Mouse (Mus musculus) G1E (cell line): ENCODE data around the gene Zfp362. TPM values are rescaled to one million over a fixed set of nuclear protein-coding genes. Genes with fewer than 3 reads are reported as not detected.

ENCODE experiments used
- ATAC-seq: 2 replicates; pipeline ENCODE4 v1.8.0; 2016; ENCODE audit warnings: mild to moderate bottlenecking; ENCODE audit not compliant: insufficient number of reproducible peaks, poor library complexity, low FRiP score, severe bottlenecking; ENCODE audit errors: extremely low read depth
- DNase-seq: peaks from one replicate; pipeline ENCODE4 v3.0.0; 2012; ENCODE audit warnings: low spot score
- H3K27me3 ChIP-seq: 2 replicates; pipeline ENCODE4 v1.6.1; 2012; ENCODE audit warnings: mild to moderate bottlenecking, low read length, inconsistent platforms; ENCODE audit not compliant: insufficient read depth
- H3K36me3 ChIP-seq: replicated peaks from 2 replicates; pipeline ENCODE3; 2012; ENCODE audit warnings: mild to moderate bottlenecking, inconsistent platforms
- H3K4me1 ChIP-seq: 2 replicates; pipeline ENCODE4 v1.6.1; 2012; ENCODE audit warnings: low read depth, low read length, inconsistent platforms, mixed read lengths; ENCODE audit not compliant: insufficient read depth
- H3K4me3 ChIP-seq: 2 replicates; pipeline ENCODE4 v1.5.1; 2012; ENCODE audit warnings: low read depth, mild to moderate bottlenecking, inconsistent platforms, low read length, moderate library complexity, mixed read lengths
- H3K9me3 ChIP-seq: replicated peaks from 2 replicates; pipeline ENCODE4 v1.6.1; 2012; ENCODE audit warnings: inconsistent platforms
- CTCF ChIP-seq: IDR thresholded peaks from 2 replicates; pipeline ENCODE4 v1.5.1; 2012; ENCODE audit warnings: low read depth, low read length, inconsistent platforms, mixed read lengths
- GATA1 ChIP-seq: IDR thresholded peaks from 2 replicates; pipeline ENCODE4 v1.6.1; 2012; ENCODE audit warnings: borderline replicate concordance, low read length, inconsistent platforms, mixed read lengths
- GATA2 ChIP-seq: IDR thresholded peaks from 2 replicates; pipeline ENCODE4 v1.6.1; 2012; ENCODE audit warnings: low read depth, low read length, inconsistent platforms, borderline replicate concordance
- POLR2AphosphoS5 ChIP-seq: IDR thresholded peaks from 2 replicates; pipeline ENCODE4 v1.6.1; 2012; ENCODE audit warnings: low read depth, low read length, inconsistent platforms; ENCODE audit not compliant: insufficient replicate concordance
- TAL1 ChIP-seq: conservative IDR thresholded peaks from 2 replicates; pipeline ENCODE4 v1.6.1; 2012; ENCODE audit warnings: low read depth, low read length, inconsistent platforms, mixed read lengths
- polyA plus RNA-seq: library from polyadenylated mRNA; stranded (reverse); fragments of >175 nt; gene quantifications from 2 replicates; pipeline ENCODE4 v1.2.3, GENCODE M21; 2012
- total RNA-seq, 2 experiments: library from RNA; stranded (forward) in 1 of 2; stranded (reverse) in 1 of 2; fragments of 200-1000 nt in 1 of 2; fragments of >200 nt in 1 of 2; fragmentation: Nextera tagmentation in 1 of 2; gene quantifications; 2 replicates each; pipeline ENCODE4 v1.2.3; 2014 to 2017

The Zfp362 gene
- total and polyA plus RNA-seq, 3 experiments = 2.2 to 73.8 (median 26.6) TPM

GRCm38 (mm10) chr4:128769569-128770355, 36.1 kb downstream of the Zfp362 start:
- no peak overlapping the region for H3K4me3 ChIP-seq
- no peaks in the 10 kb centered on the region for H3K4me1 ChIP-seq
- H3K9me3 ChIP-seq = no peaks in the 10 kb centered on the region
- H3K36me3 ChIP-seq = peaks cover 20% of the 10 kb centered on the region
- TF ChIP-seq TAL1 = no peak
- DNase-seq (no peak), ATAC-seq (no peak)
- peaks cover 8% of the 10 kb centered on the region; the same call in 1 of the 2 replicates for H3K27me3 ChIP-seq

- H3K27me3 ChIP-seq = peaks cover 8% of the 10 kb centered on the region; the same call in 1 of the 2 replicates
- DNase-seq (no peak), ATAC-seq (no peak)
- no peak overlapping the region for H3K4me3 ChIP-seq
- peaks cover 4% of the 10 kb centered on the region; the same call in 1 of the 2 replicates for H3K9me3 ChIP-seq
- no peaks in the 10 kb centered on the region for H3K4me1 ChIP-seq
- peaks cover 6% of the 10 kb centered on the region for H3K36me3 ChIP-seq
- TF ChIP-seq GATA1 = no peak
- TF ChIP-seq CTCF = no peak
- no peak for TF ChIP-seq POLR2AphosphoS5
- TF ChIP-seq TAL1 = no peak
- TF ChIP-seq GATA2 = no peak
Observed at GRCm38 (mm10) chr4:128768120-128768519, 37.7 kb downstream of the Zfp362 start.

DNA sequence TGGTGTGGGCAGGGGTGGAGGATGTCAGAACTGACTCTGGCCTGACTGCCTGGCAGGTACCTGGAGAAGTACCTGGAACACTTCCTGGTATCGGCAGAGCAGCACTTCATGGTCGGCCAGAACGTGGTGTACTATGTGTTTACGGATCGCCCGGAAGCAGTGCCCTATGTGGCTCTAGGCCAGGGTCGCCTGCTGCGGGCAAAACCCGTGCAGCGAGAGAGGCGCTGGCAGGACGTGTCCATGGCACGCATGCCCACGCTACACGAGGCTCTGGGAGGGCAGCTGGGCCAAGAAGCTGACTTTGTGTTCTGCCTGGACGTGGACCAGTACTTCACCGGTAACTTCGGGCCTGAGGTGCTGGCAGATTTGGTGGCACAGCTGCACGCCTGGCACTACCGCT, 38.9 kb downstream of the Zfp362 start:
- H3K36me3 ChIP-seq = no peaks in the 10 kb centered on the region

GRCm38 (mm10) chr4:128760029-128760428, 45.8 kb downstream of the Zfp362 start:
- TF ChIP-seq POLR2AphosphoS5 = no peak
- TF ChIP-seq TAL1 = 0 out of 2 replicates have a peak, but pooled peaks have one; percentile 22
- no peak overlapping the region for H3K4me3 ChIP-seq
- H3K36me3 ChIP-seq = peaks cover 10% of the 10 kb centered on the region
- DNase-seq (no peak), ATAC-seq (peak; percentile 54)
- peaks cover 17% of the 10 kb centered on the region for H3K27me3 ChIP-seq
- peaks cover 13% of the 10 kb centered on the region for H3K4me1 ChIP-seq
- peaks cover 8% of the 10 kb centered on the region for H3K9me3 ChIP-seq

More for the DNA sequence above, 38.9 kb downstream of the Zfp362 start:
- TF ChIP-seq GATA2 = no peak
- no peak for TF ChIP-seq TAL1
- no peak for TF ChIP-seq GATA1
- TF ChIP-seq CTCF = no peak
- TF ChIP-seq POLR2AphosphoS5 = no peak
- Histone ChIP-seq H3K9me3 (peaks cover 8% of the 10 kb centered on the region), H3K27me3 (peaks cover 8% of the 10 kb centered on the region; the same call in 1 of the 2 replicates), H3K4me1 (no peaks in the 10 kb centered on the region), H3K4me3 (0 out of 2 replicates have a peak overlapping the region, but pooled peaks have one; percentile 2)
- DNase-seq (no peak), ATAC-seq (no peak)

DNA sequence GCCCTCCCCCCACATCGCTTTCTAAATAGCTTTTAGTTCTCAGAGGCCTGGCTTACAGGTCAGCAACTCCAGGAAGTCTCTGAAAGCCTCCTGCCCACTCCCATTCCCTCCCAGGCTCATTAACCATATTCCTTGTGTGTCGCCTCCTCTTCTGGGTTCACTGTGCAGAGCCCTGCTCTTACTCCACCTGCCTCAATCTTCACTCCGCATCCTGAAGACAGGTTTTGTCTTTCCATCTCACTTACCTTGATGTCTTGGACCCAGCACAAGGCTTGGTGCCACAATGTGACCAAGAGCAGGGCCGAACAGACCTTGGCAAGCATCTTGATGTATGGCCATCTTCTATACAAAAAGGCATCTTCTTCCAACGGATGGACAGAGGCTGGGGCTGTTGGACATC, 46.6 kb downstream of the Zfp362 start:
- peaks cover 17% of the 10 kb centered on the region for H3K27me3 ChIP-seq
- DNase-seq = no peak
- peaks cover 13% of the 10 kb centered on the region for H3K36me3 ChIP-seq
- peaks cover 13% of the 10 kb centered on the region for H3K4me1 ChIP-seq
- no peak overlapping the region for H3K4me3 ChIP-seq
- TF ChIP-seq GATA1 = no peak
- TF ChIP-seq POLR2AphosphoS5 = no peak
- TF ChIP-seq TAL1 = no peak
- no peak for TF ChIP-seq GATA2
- no peak for TF ChIP-seq CTCF
- ATAC-seq = no peak
- H3K9me3 ChIP-seq = peaks cover 8% of the 10 kb centered on the region

DNA sequence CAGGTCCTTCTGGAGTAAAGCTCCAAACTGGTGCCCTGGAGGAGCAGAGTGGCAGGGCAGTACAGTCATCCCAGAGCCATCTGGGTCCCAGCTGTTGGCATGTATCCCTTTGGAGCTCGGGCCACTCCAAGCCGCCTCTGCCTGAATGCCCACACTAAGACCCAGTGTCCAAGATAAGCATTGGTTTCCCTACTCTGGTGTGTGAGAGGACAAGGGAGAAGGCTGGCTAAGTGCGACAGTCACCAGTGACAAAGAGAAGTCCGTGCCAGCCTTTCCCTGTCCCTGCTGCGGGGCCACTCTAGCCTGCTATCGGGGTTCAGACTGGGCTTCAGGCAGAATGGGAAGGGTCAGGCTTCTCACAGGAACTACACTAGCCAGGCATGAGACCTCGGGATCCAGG, 49.9 kb downstream of the Zfp362 start:
- no peak for ATAC-seq
- Histone ChIP-seq H3K36me3 (peaks cover 45% of the 10 kb centered on the region), H3K9me3 (no peaks in the 10 kb centered on the region), H3K4me1 (peaks cover 13% of the 10 kb centered on the region), H3K4me3 (no peak overlapping the region), H3K27me3 (peaks cover 17% of the 10 kb centered on the region)
- no peak for DNase-seq
- TF ChIP-seq POLR2AphosphoS5 (no peak), GATA1 (no peak), TAL1 (no peak), CTCF (no peak), GATA2 (no peak)

DNA sequence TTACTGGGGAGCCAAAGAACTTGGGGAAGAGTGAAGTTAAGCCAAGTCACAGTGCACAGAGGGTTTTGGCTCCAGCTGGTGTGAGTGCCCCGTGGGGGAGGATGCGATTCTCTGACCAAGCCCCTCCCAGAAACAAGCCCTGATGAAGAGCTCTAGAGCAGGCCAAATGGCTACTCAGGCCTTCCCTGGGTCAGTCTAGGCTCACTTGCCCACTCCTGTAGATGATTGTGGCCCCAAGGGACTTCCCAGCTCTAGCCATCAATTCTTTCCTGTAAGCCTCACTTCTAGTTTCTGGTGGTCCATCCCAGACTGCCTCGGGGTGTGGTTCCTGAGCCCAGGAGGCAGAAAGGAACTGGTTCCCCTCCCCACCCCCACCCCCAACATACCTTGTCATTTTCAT, 50.8 kb downstream of the Zfp362 start, which contains the start of gene A3galt2:
A3galt2 (plus strand) TSS at position 301 of the 400 bp plus-strand sequence.
- H3K9me3 ChIP-seq = no peaks in the 10 kb centered on the region
- H3K36me3 ChIP-seq = peaks cover 54% of the 10 kb centered on the region

More for the DNA sequence above, 50.8 kb downstream of the Zfp362 start, which contains the start of gene A3galt2:
- DNase-seq (no peak), ATAC-seq (no peak)
- peaks cover 13% of the 10 kb centered on the region; the same call in 1 of the 2 replicates for H3K27me3 ChIP-seq
- peaks cover 7% of the 10 kb centered on the region for H3K4me1 ChIP-seq
- no peak within 1 kb of the TSS for H3K4me3 ChIP-seq
- TF ChIP-seq POLR2AphosphoS5 = no peak
- no peak for TF ChIP-seq GATA2
- no peak for TF ChIP-seq TAL1
- TF ChIP-seq GATA1 = no peak
- no peak for TF ChIP-seq CTCF
